ENCODE assay signal across 47 mouse cellular contexts in the genomic region with DNA sequence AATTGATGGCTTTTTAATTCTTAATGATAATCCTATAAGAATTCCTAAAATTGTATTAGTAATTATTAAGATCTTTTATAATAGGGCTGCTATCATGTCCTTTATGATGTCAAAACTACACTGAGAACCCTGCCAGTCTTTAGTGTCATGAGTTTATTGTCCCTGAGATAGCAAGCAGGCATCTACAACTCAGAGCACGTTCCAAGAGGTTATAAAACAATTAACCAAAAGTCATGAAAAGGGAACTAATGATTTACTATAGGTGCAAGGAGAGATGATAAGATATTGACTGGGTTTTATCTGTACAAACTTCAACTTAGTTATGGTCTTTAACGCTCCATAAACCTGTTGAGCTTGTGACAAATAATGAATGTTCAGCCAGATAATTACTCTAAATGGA. TPM values are rescaled to one million over a fixed set of nuclear protein-coding genes. Genes with fewer than 3 reads are reported as not detected.
"Had no signal": no experiment of that assay in that cellular context is flagged by ENCODE, and none has a peak within 500 bp of the region (broad histone marks: within the 10 kb centered on the region; RNA-seq: fewer than 3 reads in every experiment).

No protein-coding gene starts in this region.

- H3K9ac ChIP-seq: heart, embryonic 12.5 days; heart, embryonic 13.5 days; heart, embryonic 15.5 days; hindbrain, embryonic 12.5 days; hindbrain, embryonic 13.5 days; hindbrain, embryonic 14.5 days; hindbrain, embryonic 15.5 days; kidney, embryonic 15.5 days had no signal

- H3K27ac ChIP-seq: heart, embryonic 10.5 days; heart, embryonic 13.5 days; heart, embryonic 15.5 days; hindbrain, embryonic 10.5 days; hindbrain, embryonic 12.5 days; hindbrain, embryonic 13.5 days; hindbrain, embryonic 14.5 days; hindbrain, embryonic 15.5 days; hindbrain, postnatal 0 days; kidney, embryonic 15.5 days; kidney, postnatal 0 days; layer of hippocampus, adult 2 months had no signal

- H3K4me3 ChIP-seq: heart, embryonic 10.5 days; heart, embryonic 12.5 days; heart, embryonic 13.5 days; heart, embryonic 15.5 days; hindbrain, embryonic 10.5 days; hindbrain, embryonic 12.5 days; hindbrain, embryonic 13.5 days; hindbrain, embryonic 15.5 days; kidney, embryonic 15.5 days; layer of hippocampus, adult 2 months; left cerebral cortex, adult 2 months had no signal

- DNase-seq: heart, postnatal 10 days; heart, postnatal 14 days; heart, postnatal 36 days; heart, postnatal 4 days; kidney, adult 11 months; kidney, adult 18-20 months; kidney, adult 2 months; kidney, adult 8-10 months; kidney, adult 9 months; kidney, postnatal 10 days; kidney, postnatal 14 days; kidney, postnatal 25 days; kidney, postnatal 36 days; kidney, postnatal 4 days; layer of hippocampus, adult 9-11 months; layer of hippocampus, postnatal 36 days had no signal

- H3K4me2 ChIP-seq: heart, embryonic 11.5 days; heart, embryonic 12.5 days; heart, embryonic 13.5 days; heart, embryonic 15.5 days; hindbrain, embryonic 12.5 days; hindbrain, embryonic 13.5 days; hindbrain, embryonic 14.5 days; hindbrain, embryonic 15.5 days; kidney, embryonic 15.5 days had no signal

- H3K36me3 ChIP-seq: heart, embryonic 10.5 days; heart, embryonic 12.5 days; heart, embryonic 13.5 days; heart, embryonic 15.5 days; hindbrain, embryonic 10.5 days; hindbrain, embryonic 12.5 days; hindbrain, embryonic 13.5 days; hindbrain, embryonic 15.5 days; kidney, embryonic 15.5 days had no signal

- H3K4me1 ChIP-seq: heart, embryonic 10.5 days; heart, embryonic 15.5 days; hindbrain, embryonic 12.5 days; hindbrain, embryonic 15.5 days; kidney, embryonic 15.5 days had no signal

- H3K9me3 ChIP-seq: hindbrain, embryonic 10.5 days; hindbrain, embryonic 12.5 days; hindbrain, embryonic 13.5 days had no signal

- ATAC-seq: hindbrain, embryonic 16.5 days; hindbrain, postnatal 0 days; inflammation-experienced regulatory T-cells, adult 6 months had no signal

RNA-seq across cellular contexts. Expression of gene Tex33, which starts 29.8 kb away (rescaled TPM):
- total RNA-seq: heart, postnatal 10 days; heart, postnatal 14 days; heart, postnatal 25 days; heart, postnatal 36 days; heart, postnatal 4 days; hematopoietic stem cell, adult 5-6 weeks; hindbrain, postnatal 0 days; layer of hippocampus, adult 18-20 months; layer of hippocampus, adult 2 months; layer of hippocampus, postnatal 25 days; layer of hippocampus, postnatal 36 days; left cerebral cortex, adult 18-20 months; left cerebral cortex, adult 2 months; left cerebral cortex, adult 8-10 months had no signal
- polyA plus RNA-seq: heart, embryonic 10.5 days; heart, embryonic 11.5 days; heart, embryonic 12.5 days; heart, embryonic 13.5 days; heart, embryonic 14.5 days; heart, embryonic 15.5 days; heart, embryonic 16.5 days; heart, postnatal 0 days; hindbrain, embryonic 10.5 days; hindbrain, embryonic 11.5 days; hindbrain, embryonic 12.5 days; hindbrain, embryonic 13.5 days; hindbrain, embryonic 14.5 days; hindbrain, embryonic 15.5 days; hindbrain, embryonic 16.5 days; hindbrain, postnatal 0 days; inflammation-experienced regulatory T-cells, adult 6 months; intestine, embryonic 14.5 days; kidney, embryonic 14.5 days; kidney, embryonic 15.5 days; kidney, embryonic 16.5 days; kidney, postnatal 0 days; large intestine, adult 2 months had no signal
